Mouse (Mus musculus): ENCODE measurements around the gene Arhgef3.
A peak's percentile ranks its signal among the peaks of the same experiment; 100 is the strongest.

Arhgef3 gene

GRCm38 (mm10) chr14:27319386-27319785, 204.7 kb downstream of the Arhgef3 start:
- DNase-seq = no peak

GRCm38 (mm10) chr14:27322041-27322440, 207.3 kb downstream of the Arhgef3 start:
- no peak for DNase-seq

- DNase-seq = peak; percentile 33 to 41
These were observed 210.0 kb downstream of the Arhgef3 start for GRCm38 (mm10) chr14:27324689-27325088.

GRCm38 (mm10) chr14:27325537-27325936, 210.8 kb downstream of the Arhgef3 start:
- no peak for DNase-seq

GRCm38 (mm10) chr14:27327862-27328261, 213.2 kb downstream of the Arhgef3 start:
- no peak for DNase-seq

GRCm38 (mm10) chr14:27328952-27329351, 214.3 kb downstream of the Arhgef3 start:
- DNase-seq = no peak

GRCm38 (mm10) chr14:27331490-27332035, 216.9 kb downstream of the Arhgef3 start:
- no peak for DNase-seq

- DNase-seq = no peak
These were observed 217.8 kb downstream of the Arhgef3 start for GRCm38 (mm10) chr14:27332359-27332987.

GRCm38 (mm10) chr14:27335331-27336207, 220.9 kb downstream of the Arhgef3 start:
- peak; percentile 87 to 90 for DNase-seq

GRCm38 (mm10) chr14:27336208-27337114, 221.8 kb downstream of the Arhgef3 start:
- DNase-seq = no peak

- no peak for DNase-seq
These were observed 222.5 kb downstream of the Arhgef3 start for GRCm38 (mm10) chr14:27337156-27337555.

- peak in 1 of 2 experiments; percentile 51 for DNase-seq
These were observed 223.5 kb downstream of the Arhgef3 start for GRCm38 (mm10) chr14:27338034-27338708.

- no peak for DNase-seq
These were observed 226.2 kb downstream of the Arhgef3 start for GRCm38 (mm10) chr14:27340682-27341415.

GRCm38 (mm10) chr14:27341486-27341885, 226.8 kb downstream of the Arhgef3 start:
- DNase-seq = no peak

- DNase-seq = no peak
These were observed 227.8 kb downstream of the Arhgef3 start for GRCm38 (mm10) chr14:27342451-27342850.

GRCm38 (mm10) chr14:27344250-27344990, 229.7 kb downstream of the Arhgef3 start:
- DNase-seq = no peak

GRCm38 (mm10) chr14:27345051-27345885, 230.6 kb downstream of the Arhgef3 start:
- DNase-seq = no peak

- DNase-seq = no peak
These were observed 232.5 kb downstream of the Arhgef3 start for GRCm38 (mm10) chr14:27347224-27347623.

GRCm38 (mm10) chr14:27347666-27348065, 233.0 kb downstream of the Arhgef3 start:
- DNase-seq = no peak

- no peak for DNase-seq
These were observed 233.4 kb downstream of the Arhgef3 start for GRCm38 (mm10) chr14:27348088-27348487.
